Mouse (Mus musculus): Measurements from ENCODE around the gene Actrt3.

DNA sequence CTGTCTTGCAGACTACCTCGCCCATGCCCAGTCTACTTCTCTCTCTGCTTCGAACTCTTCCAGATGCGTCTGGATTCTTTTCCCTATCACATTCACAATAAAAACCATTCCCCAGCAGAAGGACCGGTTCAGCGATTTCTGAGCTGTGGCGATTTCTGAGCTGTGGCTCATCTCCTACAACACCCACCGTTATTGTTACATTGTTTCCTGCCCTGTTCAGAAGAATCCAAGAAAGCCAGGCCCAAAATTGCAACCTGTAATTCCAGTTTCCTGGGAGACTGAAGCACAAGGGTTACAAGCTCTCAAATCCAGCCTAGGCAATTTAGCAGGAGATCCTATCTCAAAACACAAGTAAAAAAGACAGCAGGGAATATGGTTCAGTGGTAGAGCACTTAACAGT lies 2.5 kb downstream of the Actrt3 start:
- no peak for TF ChIP-seq CTCF (IDR thresholded peaks at IDR 0.05; ENCODE audit: extremely low read depth, insufficient read depth, low read length)
- no peak for TF ChIP-seq POLR2A (IDR thresholded peaks at IDR 0.05; ENCODE audit: extremely low read depth, insufficient read depth, low read length)

Measured in cortical plate, adult 2 months (tissue).